Mouse (Mus musculus): ENCODE measurements around the gene Ptn. TPM values are rescaled to one million over a fixed set of nuclear protein-coding genes. Genes with fewer than 3 reads are reported as not detected.

The Ptn gene
- polyA plus RNA-seq, 1 experiment from 2014 or later: 15.6 TPM

DNA sequence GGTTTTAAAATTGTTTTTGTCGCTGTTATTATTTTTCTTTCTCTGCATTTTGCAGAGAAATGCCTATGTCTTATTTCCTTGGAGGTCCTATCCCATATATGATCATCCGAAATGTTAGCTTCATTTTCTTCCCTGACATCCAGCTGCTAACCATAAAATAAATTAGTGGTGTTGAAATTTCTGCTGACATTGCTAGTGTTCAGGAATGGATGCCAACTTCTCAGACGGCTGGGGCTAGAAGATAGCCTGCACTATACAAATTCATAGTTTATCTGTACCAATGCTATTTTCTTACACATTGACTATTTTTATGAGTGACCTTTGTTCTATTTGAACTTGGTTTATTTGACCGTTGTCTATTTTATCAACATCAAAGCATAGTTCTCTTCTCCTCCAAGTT lies 20.8 kb downstream of the Ptn start:
- Histone ChIP-seq H3K4me2 (replicated peaks; ENCODE audit: low read depth, low read length) (no peak overlapping the region), H3K4me1 (ENCODE audit: insufficient read depth, low read depth, low read length) (no peaks in the 10 kb centered on the region), H3K9ac (replicated peaks; ENCODE audit: low read depth) (no peak overlapping the region), H3K36me3 (ENCODE audit: insufficient read depth, low read length) (no peaks in the 10 kb centered on the region), H3K27ac (ENCODE audit: low read length) (no peak overlapping the region), H3K27me3 (replicated peaks; ENCODE audit: insufficient read depth, low read length) (no peaks in the 10 kb centered on the region), H3K9me3 (ENCODE audit: low read length) (no peaks in the 10 kb centered on the region), H3K4me3 (ENCODE audit: low read depth, low read length) (no peak overlapping the region)
- no peak for ATAC-seq
- TF ChIP-seq CTCF (IDR thresholded peaks at IDR 0.05) (no peak), EP300 (IDR thresholded peaks at IDR 0.05) (no peak)
- DNase-seq (ENCODE audit: low spot score): peak; percentile 40
- WGBS: 58% methylated on average over 4 of the region's 4 CpGs

DNA sequence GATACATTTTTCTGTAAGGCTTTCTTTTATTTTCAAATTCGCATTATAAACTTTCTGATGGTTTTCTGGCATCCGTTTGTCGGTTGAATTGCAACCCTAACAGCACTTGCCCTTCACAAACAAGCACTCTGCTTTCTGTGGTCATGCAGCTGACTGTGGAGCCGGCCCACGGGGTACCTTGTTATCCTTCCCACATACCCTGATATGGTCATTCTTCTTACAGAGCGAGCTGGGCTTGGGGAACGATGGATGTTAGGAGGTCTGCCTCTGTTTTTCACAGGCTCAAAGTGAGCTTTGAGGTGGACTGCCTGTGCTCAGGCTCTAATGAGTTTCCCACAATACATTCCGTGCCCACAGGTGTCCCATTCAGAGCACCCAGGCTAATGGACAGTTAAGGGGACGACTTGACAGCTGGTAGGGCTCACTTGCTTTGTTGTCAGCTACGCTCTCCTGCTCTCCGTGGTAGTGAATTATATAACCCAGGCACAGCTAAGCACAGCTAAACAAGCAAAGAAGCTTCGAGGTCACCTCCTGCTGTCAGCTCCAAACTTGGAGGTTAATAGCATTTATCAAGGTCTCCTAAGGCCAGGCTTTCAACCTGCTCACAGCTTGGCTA lies 21.3 kb downstream of the Ptn start:
- Histone ChIP-seq H3K36me3 (ENCODE audit: insufficient read depth, low read length) (no peaks in the 10 kb centered on the region), H3K4me1 (ENCODE audit: insufficient read depth, low read depth, low read length) (no peaks in the 10 kb centered on the region), H3K27ac (ENCODE audit: low read length) (no peak overlapping the region), H3K9me3 (ENCODE audit: low read length) (no peaks in the 10 kb centered on the region), H3K4me3 (ENCODE audit: low read depth, low read length) (no peak overlapping the region), H3K9ac (replicated peaks; ENCODE audit: low read depth) (no peak overlapping the region), H3K4me2 (replicated peaks; ENCODE audit: low read depth, low read length) (no peak overlapping the region), H3K27me3 (replicated peaks; ENCODE audit: insufficient read depth, low read length) (no peaks in the 10 kb centered on the region)
- WGBS: 52% methylated on average over 12 of the region's 12 CpGs
- TF ChIP-seq CTCF (IDR thresholded peaks at IDR 0.05): no peak
- TF ChIP-seq EP300 (IDR thresholded peaks at IDR 0.05): no peak
- ATAC-seq (no peak), DNase-seq (ENCODE audit: low spot score) (no peak)

DNA sequence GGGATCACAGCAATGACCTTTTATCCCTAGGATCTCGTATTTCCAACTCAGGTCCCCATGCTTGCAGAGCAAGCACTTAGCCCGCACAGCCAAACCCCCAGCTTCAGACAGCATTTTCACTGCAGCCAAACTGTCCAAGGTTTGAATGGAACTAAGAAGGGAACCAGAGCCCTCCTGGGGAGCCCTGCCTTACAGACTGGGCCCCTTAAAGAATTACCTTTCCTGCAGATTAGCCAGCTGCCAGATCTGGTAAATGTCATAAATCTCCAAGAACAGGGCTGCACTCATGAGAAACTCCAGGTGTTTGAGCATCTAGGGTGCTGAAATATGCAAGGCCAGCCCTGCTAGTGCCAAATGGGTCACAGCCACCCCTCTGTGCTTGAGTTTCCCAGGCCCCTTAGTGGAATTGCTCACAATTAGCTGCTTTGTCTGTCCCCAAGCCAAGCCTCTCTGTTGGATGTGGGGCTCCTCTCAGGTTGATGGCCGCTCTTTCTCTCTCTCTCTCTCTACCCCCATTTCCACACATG lies 25.3 kb downstream of the Ptn start:
- ATAC-seq: no peak
- no peak for DNase-seq (ENCODE audit: low spot score)
- WGBS: 52% methylated on average over 3 of the region's 3 CpGs
- Histone ChIP-seq H3K4me3 (ENCODE audit: low read depth, low read length) (no peak overlapping the region), H3K27me3 (replicated peaks; ENCODE audit: insufficient read depth, low read length) (no peaks in the 10 kb centered on the region), H3K36me3 (ENCODE audit: insufficient read depth, low read length) (no peaks in the 10 kb centered on the region), H3K27ac (ENCODE audit: low read length) (no peak overlapping the region), H3K9ac (replicated peaks; ENCODE audit: low read depth) (no peak overlapping the region), H3K9me3 (ENCODE audit: low read length) (no peaks in the 10 kb centered on the region), H3K4me1 (ENCODE audit: insufficient read depth, low read depth, low read length) (no peaks in the 10 kb centered on the region), H3K4me2 (replicated peaks; ENCODE audit: low read depth, low read length) (no peak overlapping the region)
- TF ChIP-seq CTCF (IDR thresholded peaks at IDR 0.05) (no peak), EP300 (IDR thresholded peaks at IDR 0.05) (no peak)

DNA sequence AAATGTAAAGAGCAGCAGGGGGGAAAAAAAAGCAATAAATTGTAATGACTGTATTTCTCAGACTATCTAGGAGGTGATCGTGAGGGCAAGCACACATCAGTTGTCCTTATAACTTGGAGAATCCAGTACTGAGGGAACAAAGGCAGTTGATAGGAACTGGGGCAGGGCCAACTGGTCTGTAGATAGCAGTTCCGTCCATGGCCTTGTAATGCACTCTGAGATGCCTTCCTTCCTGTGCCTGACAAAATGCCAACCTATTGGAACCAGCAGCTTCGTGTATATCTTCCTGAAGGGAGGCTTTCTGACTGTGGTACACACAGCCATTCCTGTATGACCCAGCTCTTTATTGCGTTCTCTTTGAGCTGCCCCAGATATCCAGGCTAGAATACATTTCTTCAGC lies 27.5 kb downstream of the Ptn start:
- Histone ChIP-seq H3K9ac (replicated peaks; ENCODE audit: low read depth) (no peak overlapping the region), H3K27me3 (replicated peaks; ENCODE audit: insufficient read depth, low read length) (no peaks in the 10 kb centered on the region), H3K4me2 (replicated peaks; ENCODE audit: low read depth, low read length) (no peak overlapping the region), H3K9me3 (ENCODE audit: low read length) (no peaks in the 10 kb centered on the region), H3K4me3 (ENCODE audit: low read depth, low read length) (no peak overlapping the region), H3K36me3 (ENCODE audit: insufficient read depth, low read length) (no peaks in the 10 kb centered on the region), H3K4me1 (ENCODE audit: insufficient read depth, low read depth, low read length) (no peaks in the 10 kb centered on the region), H3K27ac (ENCODE audit: low read length) (no peak overlapping the region)
- no peak for DNase-seq (ENCODE audit: low spot score)
- no peak for ATAC-seq
- 60% methylated on average over 4 of the region's 4 CpGs for WGBS
- TF ChIP-seq CTCF (IDR thresholded peaks at IDR 0.05): no peak
- no peak for TF ChIP-seq EP300 (IDR thresholded peaks at IDR 0.05)

DNA sequence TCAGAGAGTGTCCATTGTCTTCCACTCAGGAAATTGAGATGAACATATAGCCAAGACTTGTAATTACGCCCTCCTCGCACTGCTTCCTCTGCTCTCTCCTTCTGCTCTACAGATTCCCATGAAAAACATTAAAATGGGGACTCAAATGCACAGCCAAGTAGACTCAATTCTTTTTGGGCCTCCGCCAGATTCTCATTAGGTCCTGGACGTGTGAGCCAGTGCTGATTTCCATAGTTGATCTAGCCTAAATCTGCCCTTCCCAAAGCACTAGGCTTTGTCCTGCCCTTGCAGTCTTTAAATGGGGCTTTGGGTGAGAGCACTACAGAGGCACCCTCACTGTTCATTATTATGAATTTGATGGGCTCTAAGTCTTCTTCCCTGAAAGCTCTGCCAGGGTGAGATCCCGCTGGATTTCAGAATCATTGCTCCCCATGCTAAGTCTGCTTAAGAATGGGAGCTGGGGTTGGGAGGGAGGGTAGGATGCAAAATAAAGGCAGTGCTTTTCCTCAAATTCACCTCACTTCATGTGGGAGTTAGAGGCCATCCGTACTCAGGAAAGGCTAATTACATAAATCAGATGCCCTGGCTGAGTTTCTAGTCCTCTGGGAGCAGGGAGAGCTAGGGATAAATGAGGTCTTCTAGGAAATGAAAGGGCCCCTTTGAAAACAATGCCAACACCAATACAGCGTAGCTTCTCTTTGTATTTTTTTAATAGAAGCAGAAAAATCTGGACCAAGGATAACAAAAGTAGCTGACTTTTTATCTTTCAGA lies 32.3 kb downstream of the Ptn start:
- Histone ChIP-seq H3K9ac (replicated peaks; ENCODE audit: low read depth) (no peak overlapping the region), H3K27ac (ENCODE audit: low read length) (no peak overlapping the region), H3K4me3 (ENCODE audit: low read depth, low read length) (no peak overlapping the region), H3K36me3 (ENCODE audit: insufficient read depth, low read length) (no peaks in the 10 kb centered on the region), H3K27me3 (replicated peaks; ENCODE audit: insufficient read depth, low read length) (no peaks in the 10 kb centered on the region), H3K4me2 (replicated peaks; ENCODE audit: low read depth, low read length) (no peak overlapping the region), H3K9me3 (ENCODE audit: low read length) (no peaks in the 10 kb centered on the region), H3K4me1 (ENCODE audit: insufficient read depth, low read depth, low read length) (no peaks in the 10 kb centered on the region)
- no peak for TF ChIP-seq CTCF (IDR thresholded peaks at IDR 0.05)
- TF ChIP-seq EP300 (IDR thresholded peaks at IDR 0.05): no peak
- no peak for ATAC-seq
- no peak for DNase-seq (ENCODE audit: low spot score)
- WGBS: 66% methylated on average over 7 of the region's 7 CpGs

GRCm38 (mm10) chr6:36777039-36777438 lies 33.0 kb downstream of the Ptn start:
- no peak for DNase-seq (ENCODE audit: low spot score)
- Histone ChIP-seq H3K4me1 (ENCODE audit: insufficient read depth, low read depth, low read length) (no peaks in the 10 kb centered on the region), H3K27me3 (replicated peaks; ENCODE audit: insufficient read depth, low read length) (no peaks in the 10 kb centered on the region), H3K4me3 (ENCODE audit: low read depth, low read length) (no peak overlapping the region), H3K9ac (replicated peaks; ENCODE audit: low read depth) (no peak overlapping the region), H3K4me2 (replicated peaks; ENCODE audit: low read depth, low read length) (no peak overlapping the region), H3K36me3 (ENCODE audit: insufficient read depth, low read length) (no peaks in the 10 kb centered on the region), H3K9me3 (ENCODE audit: low read length) (no peaks in the 10 kb centered on the region), H3K27ac (ENCODE audit: low read length) (no peak overlapping the region)
- no peak for ATAC-seq
- TF ChIP-seq CTCF (IDR thresholded peaks at IDR 0.05) (no peak), EP300 (IDR thresholded peaks at IDR 0.05) (no peak)
- WGBS: 18% methylated on average over 2 of the region's 2 CpGs

Measured in lung, postnatal 0 days (tissue).